Mouse (Mus musculus): ENCODE measurements around the gene A3galt2. TPM values are rescaled to one million over a fixed set of nuclear protein-coding genes. Genes with fewer than 3 reads are reported as not detected.

The A3galt2 gene
- polyA plus RNA-seq, 1 experiment from 2014 or later: 0.56 TPM

DNA sequence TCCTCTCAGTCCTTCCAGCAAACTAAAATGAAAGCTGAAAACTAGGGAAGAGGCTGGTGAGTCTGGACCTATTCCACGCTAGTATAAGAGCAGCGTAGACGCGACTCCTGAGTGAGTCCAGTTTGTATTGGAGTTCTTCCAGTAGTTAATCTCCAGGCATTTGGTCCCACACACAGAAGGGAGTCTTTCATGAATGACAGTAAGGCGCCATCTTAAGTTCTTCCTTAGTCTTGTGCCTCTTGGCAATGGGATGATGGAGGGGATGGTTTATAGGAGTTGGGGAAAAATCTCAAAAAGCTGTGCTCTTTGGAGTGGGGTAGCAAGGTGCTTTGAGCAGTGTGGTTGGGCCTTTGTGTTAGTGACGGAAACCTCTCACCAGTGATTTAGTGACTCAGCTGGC lies 24.9 kb upstream of the A3galt2 start:
- peaks cover 41% of the 10 kb centered on the region for H3K4me1 ChIP-seq (replicated peaks; ENCODE audit: control insufficient read depth, insufficient read depth, low read length)
- WGBS: 70% methylated on average over 6 of the region's 6 CpGs
- H3K4me3 ChIP-seq (ENCODE audit: low read depth, low read length): peak overlapping the region; percentile 100
- no peak for DNase-seq (ENCODE audit: low spot score)
- H3K27me3 ChIP-seq (ENCODE audit: control insufficient read depth, insufficient read depth, low read length): no peaks in the 10 kb centered on the region
- H3K36me3 ChIP-seq (ENCODE audit: control insufficient read depth, insufficient read depth, low read length): no peaks in the 10 kb centered on the region
- H3K27ac ChIP-seq (ENCODE audit: low read depth, low read length): no peak overlapping the region
- H3K9ac ChIP-seq (ENCODE audit: low read length): peak overlapping the region; percentile 100
- H3K4me2 ChIP-seq (ENCODE audit: low read depth, low read length, severe bottlenecking): peak overlapping the region; percentile 97
- ATAC-seq (replicated peaks; ENCODE audit: low FRiP score): no peak
- no peaks in the 10 kb centered on the region for H3K9me3 ChIP-seq (ENCODE audit: control insufficient read depth, low read length)

DNA sequence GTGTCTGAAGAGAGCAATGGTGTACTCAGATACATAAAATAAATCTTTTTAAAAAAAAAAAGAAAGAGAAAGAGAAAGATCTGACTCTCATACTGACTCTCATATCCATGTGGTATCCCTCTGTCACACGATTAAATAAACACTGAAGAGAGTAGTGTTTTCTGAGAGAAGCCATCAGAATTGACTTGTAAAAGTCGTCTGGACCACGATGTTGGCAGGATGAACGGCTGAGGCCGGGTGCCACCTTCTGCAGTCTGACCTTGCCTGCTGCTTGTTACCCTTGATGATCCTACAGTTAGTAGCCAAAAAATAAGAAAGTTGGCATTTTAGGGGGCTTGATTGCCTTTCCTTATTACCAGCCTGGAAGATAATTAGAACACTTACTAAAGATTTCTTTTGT lies 22.4 kb upstream of the A3galt2 start:
- Histone ChIP-seq H3K27me3 (ENCODE audit: control insufficient read depth, insufficient read depth, low read length) (no peaks in the 10 kb centered on the region), H3K9ac (ENCODE audit: low read length) (no peak overlapping the region), H3K36me3 (ENCODE audit: control insufficient read depth, insufficient read depth, low read length) (no peaks in the 10 kb centered on the region), H3K4me3 (ENCODE audit: low read depth, low read length) (no peak overlapping the region), H3K4me2 (ENCODE audit: low read depth, low read length, severe bottlenecking) (no peak overlapping the region), H3K4me1 (replicated peaks; ENCODE audit: control insufficient read depth, insufficient read depth, low read length) (peaks cover 52% of the 10 kb centered on the region), H3K27ac (ENCODE audit: low read depth, low read length) (no peak overlapping the region), H3K9me3 (ENCODE audit: control insufficient read depth, low read length) (no peaks in the 10 kb centered on the region)
- ATAC-seq (replicated peaks; ENCODE audit: low FRiP score) (no peak), DNase-seq (ENCODE audit: low spot score) (no peak)
- WGBS: 69% methylated on average over 5 of the region's 5 CpGs

DNA sequence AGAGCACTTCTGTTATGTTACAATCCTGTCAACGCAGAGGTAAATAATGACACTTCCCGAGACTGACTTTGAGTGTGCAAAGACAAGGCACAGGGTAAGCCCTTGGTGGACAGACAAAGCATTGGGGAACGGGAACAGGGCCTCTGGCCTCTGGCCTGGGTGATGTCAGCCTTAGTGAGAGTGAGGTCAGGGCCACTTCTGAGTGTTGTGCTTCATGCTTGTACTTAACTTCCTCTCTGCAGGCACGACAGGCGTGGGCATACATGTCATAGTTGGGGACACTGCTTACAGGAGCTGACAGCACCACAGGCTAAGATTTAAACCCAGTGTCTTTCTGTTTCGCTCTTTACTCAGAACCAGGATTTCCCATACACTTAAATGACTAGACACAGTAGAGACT lies 21.7 kb upstream of the A3galt2 start:
- 44% methylated on average over 6 of the region's 6 CpGs for WGBS
- Histone ChIP-seq H3K36me3 (ENCODE audit: control insufficient read depth, insufficient read depth, low read length) (no peaks in the 10 kb centered on the region), H3K27ac (ENCODE audit: low read depth, low read length) (0 out of 2 replicates have a peak overlapping the region, but pooled peaks have one; percentile 25), H3K9me3 (ENCODE audit: control insufficient read depth, low read length) (no peaks in the 10 kb centered on the region), H3K4me1 (replicated peaks; ENCODE audit: control insufficient read depth, insufficient read depth, low read length) (peaks cover 58% of the 10 kb centered on the region), H3K9ac (ENCODE audit: low read length) (peak overlapping the region; percentile 39), H3K4me2 (ENCODE audit: low read depth, low read length, severe bottlenecking) (peak overlapping the region; percentile 21; the same call in 1 of the 2 replicates), H3K27me3 (ENCODE audit: control insufficient read depth, insufficient read depth, low read length) (no peaks in the 10 kb centered on the region), H3K4me3 (ENCODE audit: low read depth, low read length) (no peak overlapping the region)
- ATAC-seq (replicated peaks; ENCODE audit: low FRiP score) (no peak), DNase-seq (ENCODE audit: low spot score) (no peak)

DNA sequence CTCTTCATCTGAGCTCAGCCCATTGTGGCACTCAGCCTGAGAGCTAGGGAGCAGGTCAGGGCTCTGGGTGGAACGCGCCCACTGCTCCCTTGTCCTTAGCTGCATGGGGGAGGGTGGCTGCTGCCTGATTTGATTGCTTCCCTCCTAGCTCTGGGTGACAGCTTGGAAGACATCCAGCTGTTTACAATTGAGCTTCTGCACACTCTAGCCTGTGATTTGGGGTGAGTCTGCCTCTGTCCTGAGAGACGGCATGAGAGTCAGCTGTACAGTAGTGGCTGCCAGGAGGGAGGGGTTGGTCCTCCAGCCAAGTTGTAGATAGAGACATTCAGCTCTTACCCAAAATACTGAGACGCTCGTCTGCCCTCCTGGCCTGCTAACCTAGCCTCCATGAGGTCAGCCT lies 20.9 kb upstream of the A3galt2 start:
- Histone ChIP-seq H3K27ac (ENCODE audit: low read depth, low read length) (0 out of 2 replicates have a peak overlapping the region, but pooled peaks have one; percentile 95), H3K9ac (ENCODE audit: low read length) (peak overlapping the region; percentile 39; the same call in 1 of the 2 replicates), H3K4me1 (replicated peaks; ENCODE audit: control insufficient read depth, insufficient read depth, low read length) (peaks cover 59% of the 10 kb centered on the region), H3K9me3 (ENCODE audit: control insufficient read depth, low read length) (no peaks in the 10 kb centered on the region), H3K4me2 (ENCODE audit: low read depth, low read length, severe bottlenecking) (no peak overlapping the region; the same call in 1 of the 2 replicates), H3K4me3 (ENCODE audit: low read depth, low read length) (no peak overlapping the region), H3K36me3 (ENCODE audit: control insufficient read depth, insufficient read depth, low read length) (no peaks in the 10 kb centered on the region), H3K27me3 (ENCODE audit: control insufficient read depth, insufficient read depth, low read length) (no peaks in the 10 kb centered on the region)
- 21% methylated on average over 5 of the region's 5 CpGs for WGBS
- DNase-seq (ENCODE audit: low spot score) (no peak), ATAC-seq (replicated peaks; ENCODE audit: low FRiP score) (no peak)

DNA sequence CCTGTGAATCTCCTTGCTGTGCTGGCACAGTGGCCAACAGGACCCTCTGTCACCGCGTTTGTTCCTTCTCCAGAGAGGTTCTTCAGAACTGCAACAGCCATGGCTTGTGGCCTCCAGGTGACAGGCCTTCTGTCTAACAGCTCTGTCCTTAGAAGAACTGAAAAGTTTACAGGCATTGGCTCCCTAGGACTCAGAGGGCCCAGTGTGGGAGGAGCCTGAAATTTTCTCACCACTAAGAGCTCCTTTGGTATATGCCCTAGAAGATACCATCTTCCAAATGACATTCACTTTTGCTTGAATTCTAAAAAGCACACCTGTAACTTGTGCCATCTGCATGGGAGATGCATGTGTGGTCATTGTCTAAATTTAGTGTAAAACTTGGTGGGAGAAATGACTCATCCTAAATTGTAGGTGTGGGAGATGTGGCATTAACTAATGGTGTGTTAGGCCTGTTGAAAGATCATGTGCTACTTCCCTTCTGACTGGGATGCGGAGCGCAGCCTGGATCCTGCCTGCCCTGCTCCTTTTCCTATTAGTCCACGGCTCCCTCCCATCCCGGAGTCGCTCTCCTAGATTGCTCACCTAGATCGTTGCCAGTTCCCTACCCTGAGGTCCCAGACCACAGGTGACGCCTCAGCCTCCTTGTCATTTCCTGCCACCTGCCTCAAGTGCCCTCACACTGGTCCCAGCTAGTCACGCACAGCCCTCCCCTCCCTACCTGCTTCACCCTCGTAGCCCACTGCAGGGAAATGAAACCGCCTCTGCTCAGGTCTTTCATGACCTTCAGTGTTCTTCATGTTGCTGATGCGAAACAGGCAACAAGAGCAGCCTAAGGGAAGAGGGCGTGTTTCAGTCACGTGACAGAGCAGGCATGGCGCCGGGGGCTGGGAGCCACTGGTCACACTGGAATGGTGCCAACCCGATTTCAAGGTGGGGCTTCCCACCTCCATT lies 20.2 kb upstream of the A3galt2 start:
- WGBS: 70% methylated on average over 18 of the region's 18 CpGs
- Histone ChIP-seq H3K27me3 (ENCODE audit: control insufficient read depth, insufficient read depth, low read length) (no peaks in the 10 kb centered on the region), H3K9me3 (ENCODE audit: control insufficient read depth, low read length) (no peaks in the 10 kb centered on the region), H3K36me3 (ENCODE audit: control insufficient read depth, insufficient read depth, low read length) (no peaks in the 10 kb centered on the region), H3K27ac (ENCODE audit: low read depth, low read length) (peak overlapping the region; percentile 95), H3K4me2 (ENCODE audit: low read depth, low read length, severe bottlenecking) (no peak overlapping the region; the same call in 1 of the 2 replicates), H3K4me3 (ENCODE audit: low read depth, low read length) (no peak overlapping the region), H3K4me1 (replicated peaks; ENCODE audit: control insufficient read depth, insufficient read depth, low read length) (peaks cover 52% of the 10 kb centered on the region), H3K9ac (ENCODE audit: low read length) (0 out of 2 replicates have a peak overlapping the region, but pooled peaks have one; percentile 3)
- no peak for DNase-seq (ENCODE audit: low spot score)
- no peak for ATAC-seq (replicated peaks; ENCODE audit: low FRiP score)

DNA sequence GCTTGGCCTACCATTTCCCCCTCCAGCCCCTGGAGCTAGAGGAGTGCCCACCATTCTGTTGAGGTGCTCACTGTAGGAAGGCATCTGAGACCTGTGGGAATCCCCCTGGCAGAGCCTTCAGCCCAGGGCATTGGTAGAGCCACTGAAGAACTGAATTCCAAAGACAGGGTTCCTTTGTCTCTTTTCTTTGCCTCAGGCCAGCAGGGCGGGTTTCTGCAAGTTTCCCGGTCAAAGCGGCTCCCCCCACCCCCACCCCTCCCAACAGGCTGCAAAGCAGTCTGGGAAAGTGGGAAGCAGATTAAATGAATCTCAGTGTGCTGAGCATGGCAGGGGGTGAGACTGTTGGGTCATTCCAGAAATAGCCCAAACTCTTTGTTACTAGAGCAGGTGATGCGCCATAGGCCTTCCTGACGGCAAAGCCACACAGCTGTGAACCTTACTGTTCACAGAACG lies 18.0 kb upstream of the A3galt2 start:
- Histone ChIP-seq H3K9ac (ENCODE audit: low read length) (peak overlapping the region; percentile 58), H3K4me1 (replicated peaks; ENCODE audit: control insufficient read depth, insufficient read depth, low read length) (peaks cover 52% of the 10 kb centered on the region), H3K9me3 (ENCODE audit: control insufficient read depth, low read length) (no peaks in the 10 kb centered on the region), H3K27ac (ENCODE audit: low read depth, low read length) (peak overlapping the region; percentile 95), H3K36me3 (ENCODE audit: control insufficient read depth, insufficient read depth, low read length) (no peaks in the 10 kb centered on the region; the same call in 1 of the 2 replicates), H3K4me2 (ENCODE audit: low read depth, low read length, severe bottlenecking) (peak overlapping the region; percentile 46; the same call in 1 of the 2 replicates), H3K4me3 (ENCODE audit: low read depth, low read length) (peak overlapping the region; percentile 12), H3K27me3 (ENCODE audit: control insufficient read depth, insufficient read depth, low read length) (no peaks in the 10 kb centered on the region)
- ATAC-seq (replicated peaks; ENCODE audit: low FRiP score) (peak; percentile 79), DNase-seq (ENCODE audit: low spot score) (peak; percentile 89)
- WGBS: 2% methylated on average over 6 of the region's 6 CpGs

DNA sequence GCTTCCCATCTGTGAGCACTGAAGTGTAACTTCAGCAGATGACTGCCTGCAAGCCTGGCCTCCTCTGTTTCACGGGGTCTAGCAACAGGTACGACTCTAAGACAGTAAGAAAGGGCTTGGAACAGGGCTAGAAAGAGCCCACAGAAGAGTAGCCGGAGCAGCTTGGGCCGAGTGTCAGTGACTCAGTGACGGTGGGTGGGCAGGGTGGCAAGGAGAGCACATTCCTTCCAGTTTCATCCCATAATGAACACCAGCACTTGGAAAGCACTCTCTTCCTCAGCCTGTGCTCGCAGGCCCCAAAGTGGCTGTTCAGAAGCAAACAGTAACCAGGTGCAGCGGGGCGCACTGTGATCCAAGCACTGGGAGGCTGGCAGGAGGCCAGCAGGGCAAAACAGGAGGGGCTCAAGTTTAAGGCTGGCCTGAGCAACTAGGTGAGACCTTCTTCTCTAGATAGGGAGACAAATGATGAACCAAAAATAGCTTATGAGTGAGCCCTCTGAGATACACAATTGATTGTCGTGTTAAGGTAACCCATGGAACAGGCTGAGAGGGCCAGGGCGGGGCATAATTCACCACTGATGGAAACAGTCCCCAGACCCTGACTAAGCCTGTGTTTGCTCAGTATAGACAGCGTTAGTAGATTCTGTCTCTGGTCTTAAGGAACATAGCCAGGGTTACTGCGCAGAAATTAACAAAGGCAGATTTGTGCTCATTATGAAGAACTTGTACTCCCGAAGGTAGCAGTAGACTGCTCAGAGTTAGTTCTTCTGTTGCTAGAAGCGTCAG lies 17.1 kb upstream of the A3galt2 start:
- H3K27me3 ChIP-seq (ENCODE audit: control insufficient read depth, insufficient read depth, low read length): no peaks in the 10 kb centered on the region
- DNase-seq (ENCODE audit: low spot score) (peak; percentile 71), ATAC-seq (replicated peaks; ENCODE audit: low FRiP score) (0 out of 2 replicates have a peak, but pooled peaks have one; percentile 21)
- H3K4me3 ChIP-seq (ENCODE audit: low read depth, low read length): no peak overlapping the region
- no peaks in the 10 kb centered on the region for H3K9me3 ChIP-seq (ENCODE audit: control insufficient read depth, low read length)
- peak overlapping the region; percentile 31; the same call in 1 of the 2 replicates for H3K4me2 ChIP-seq (ENCODE audit: low read depth, low read length, severe bottlenecking)
- 51% methylated on average over 14 of the region's 14 CpGs for WGBS
- peaks cover 57% of the 10 kb centered on the region for H3K4me1 ChIP-seq (replicated peaks; ENCODE audit: control insufficient read depth, insufficient read depth, low read length)
- no peaks in the 10 kb centered on the region; the same call in 1 of the 2 replicates for H3K36me3 ChIP-seq (ENCODE audit: control insufficient read depth, insufficient read depth, low read length)
- H3K27ac ChIP-seq (ENCODE audit: low read depth, low read length): peak overlapping the region; percentile 95
- H3K9ac ChIP-seq (ENCODE audit: low read length): peak overlapping the region; percentile 44

DNA sequence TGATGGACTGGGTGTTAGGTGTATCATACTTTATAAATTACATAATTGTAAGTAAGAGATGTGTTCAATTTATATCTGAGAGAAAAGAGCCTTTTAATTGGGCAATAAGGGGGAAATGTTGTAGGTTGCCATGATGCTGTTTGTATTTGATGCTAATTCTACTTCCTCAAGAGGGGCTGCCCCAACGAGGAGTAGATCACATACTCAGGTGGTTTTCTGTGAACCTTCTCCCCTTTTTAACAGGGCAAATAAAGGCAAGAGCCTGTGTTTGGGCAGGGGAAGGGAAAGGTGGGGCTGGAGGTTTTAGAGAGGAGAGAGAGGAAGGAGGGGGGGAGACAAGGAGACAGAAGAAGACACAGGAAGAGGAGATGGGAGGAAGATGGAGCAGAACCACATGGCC lies 14.3 kb upstream of the A3galt2 start:
- Histone ChIP-seq H3K36me3 (ENCODE audit: control insufficient read depth, insufficient read depth, low read length) (peaks cover 17% of the 10 kb centered on the region), H3K4me3 (ENCODE audit: low read depth, low read length) (no peak overlapping the region), H3K27ac (ENCODE audit: low read depth, low read length) (no peak overlapping the region), H3K9me3 (ENCODE audit: control insufficient read depth, low read length) (no peaks in the 10 kb centered on the region), H3K9ac (ENCODE audit: low read length) (no peak overlapping the region), H3K4me1 (replicated peaks; ENCODE audit: control insufficient read depth, insufficient read depth, low read length) (peaks cover 29% of the 10 kb centered on the region), H3K27me3 (ENCODE audit: control insufficient read depth, insufficient read depth, low read length) (no peaks in the 10 kb centered on the region), H3K4me2 (ENCODE audit: low read depth, low read length, severe bottlenecking) (no peak overlapping the region)
- ATAC-seq (replicated peaks; ENCODE audit: low FRiP score) (no peak), DNase-seq (ENCODE audit: low spot score) (peak; percentile 1)
- WGBS: 53% methylated on average over 1 of the region's 1 CpGs

Data from forebrain, embryonic 11.5 days (tissue).